Mouse (Mus musculus) heart, postnatal 0 days (tissue): ENCODE measurements around the gene Leng1. TPM values are rescaled to one million over a fixed set of nuclear protein-coding genes. Genes with fewer than 3 reads are reported as not detected.

Experiments used
- ATAC-seq: fragments of 200-750 bp; cut with Nextera tagmentation; 2 replicates; pipeline ENCODE4 v1.8.0; 2017; ENCODE audit warnings: low read depth, moderate number of reproducible peaks, moderate library complexity; ENCODE audit not compliant: insufficient read depth
- DNase-seq: peaks from one replicate; pipeline ENCODE4 v3.0.0-alpha.2; 2016; ENCODE audit warnings: low spot score
- H3K27ac ChIP-seq: fragments of 300-500 bp; sonication (generic); 2 replicates; pipeline ENCODE4 v1.5.1; 2014; ENCODE audit warnings: low read depth, mild to moderate bottlenecking
- H3K27me3 ChIP-seq: fragments of 300-500 bp; sonication (generic); 2 replicates; pipeline ENCODE4 v1.6.1; 2014; ENCODE audit warnings: low read length, mixed read lengths; ENCODE audit not compliant: control insufficient read depth, insufficient read depth
- H3K36me3 ChIP-seq: fragments of 300-500 bp; sonication (generic); replicated peaks from 2 replicates; pipeline ENCODE4 v1.6.1; 2014; ENCODE audit warnings: low read length, mixed read lengths; ENCODE audit not compliant: control insufficient read depth, insufficient read depth
- H3K4me1 ChIP-seq: fragments of 300-500 bp; sonication (generic); 2 replicates; pipeline ENCODE4 v1.6.1; 2014; ENCODE audit warnings: antibody characterized with exemption; ENCODE audit not compliant: control insufficient read depth, insufficient read depth
- H3K4me2 ChIP-seq: fragments of 300-500 bp; sonication (generic); 2 replicates; pipeline ENCODE4 v1.6.1; 2014; ENCODE audit warnings: low read depth, mild to moderate bottlenecking, low read length, moderate library complexity
- H3K4me3 ChIP-seq: fragments of 300-500 bp; sonication (generic); 2 replicates; pipeline ENCODE4 v1.5.1; 2014; ENCODE audit warnings: low read depth, low read length
- H3K9ac ChIP-seq: fragments of 300-500 bp; sonication (generic); replicated peaks from 2 replicates; pipeline ENCODE4 v1.6.1; 2014; ENCODE audit warnings: low read depth, low read length, mixed read lengths
- H3K9me3 ChIP-seq: fragments of 300-500 bp; sonication (generic); replicated peaks from 2 replicates; pipeline ENCODE4 v1.6.1; 2016; ENCODE audit warnings: low read length; ENCODE audit not compliant: control insufficient read depth
- CTCF ChIP-seq: IDR thresholded peaks from 2 replicates; pipeline ENCODE4 v1.5.1; 2016; ENCODE audit warnings: antibody characterized with exemption, control low read depth, low read depth
- EP300 ChIP-seq: IDR thresholded peaks from 2 replicates; pipeline ENCODE4 v1.6.1; 2016; ENCODE audit warnings: antibody characterized with exemption, low read depth
- WGBS: fragments of 180-500 bp; shearing (Covaris S2); extraction: QIAGEN DNeasy Blood & Tissue Kit; methylation state at CpG from one replicate; pipeline ENCODE4 v1.1.7; 2014; 5-methylcytosine and 5-hydroxymethylcytosine counted together
- polyA plus RNA-seq: library from polyadenylated mRNA; unstranded; fragments of >200 nt; fragmentation: Nextera tagmentation; extraction: Ambion mirVana; gene quantifications from 2 replicates; pipeline ENCODE4 v1.2.1, GENCODE M21; 2015
- total RNA-seq: library from RNA; depleted of rRNA; stranded (reverse); fragments of >200 nt; gene quantifications from 2 replicates; pipeline ENCODE4 v1.2.3, GENCODE M21; 2014; ENCODE audit warnings: low replicate concordance

The Leng1 gene
- total and polyA plus RNA-seq, 2 experiments from 2014 or later: 11.9 to 23.9 TPM

GRCm38 (mm10) chr7:3644348-3644671 lies 21.3 kb downstream of the Leng1 start:
- Histone ChIP-seq H3K27me3 (no peaks in the 10 kb centered on the region), H3K9ac (no peak overlapping the region), H3K27ac (peak overlapping the region; percentile 44; the same call in 1 of the 2 replicates), H3K9me3 (no peaks in the 10 kb centered on the region), H3K4me2 (peak overlapping the region; percentile 51), H3K36me3 (peaks cover 22% of the 10 kb centered on the region), H3K4me1 (peaks cover 23% of the 10 kb centered on the region), H3K4me3 (peak overlapping the region; percentile 40)
- ATAC-seq (no peak), DNase-seq (no peak)
- TF ChIP-seq CTCF: no peak
- TF ChIP-seq EP300: no peak
- 2% methylated on average over 11 of the region's 11 CpGs for WGBS

GRCm38 (mm10) chr7:3643843-3644242 lies 21.8 kb downstream of the Leng1 start:
- peak overlapping the region; percentile 40; the same call in 1 of the 2 replicates for H3K4me3 ChIP-seq
- no peak for TF ChIP-seq EP300
- no peak for TF ChIP-seq CTCF
- peak overlapping the region; percentile 51 for H3K4me2 ChIP-seq
- H3K4me1 ChIP-seq: peaks cover 23% of the 10 kb centered on the region
- no peak overlapping the region for H3K9ac ChIP-seq
- 25% methylated on average over 9 of the region's 9 CpGs for WGBS
- H3K9me3 ChIP-seq: no peaks in the 10 kb centered on the region
- peaks cover 27% of the 10 kb centered on the region for H3K36me3 ChIP-seq
- H3K27me3 ChIP-seq: no peaks in the 10 kb centered on the region
- H3K27ac ChIP-seq: no peak overlapping the region
- no peak for DNase-seq
- no peak for ATAC-seq

GRCm38 (mm10) chr7:3643412-3643811 lies 22.2 kb downstream of the Leng1 start:
- Histone ChIP-seq H3K27ac (no peak overlapping the region), H3K4me1 (peaks cover 19% of the 10 kb centered on the region), H3K27me3 (no peaks in the 10 kb centered on the region), H3K4me2 (no peak overlapping the region), H3K9me3 (no peaks in the 10 kb centered on the region), H3K36me3 (peaks cover 31% of the 10 kb centered on the region), H3K9ac (no peak overlapping the region), H3K4me3 (no peak overlapping the region)
- TF ChIP-seq CTCF: no peak
- TF ChIP-seq EP300: no peak
- ATAC-seq: no peak
- no peak for DNase-seq
- 50% methylated on average over 5 of the region's 5 CpGs for WGBS

GRCm38 (mm10) chr7:3630478-3630815 lies 35.2 kb downstream of the Leng1 start:
- no peaks in the 10 kb centered on the region for H3K9me3 ChIP-seq
- TF ChIP-seq EP300: no peak
- TF ChIP-seq CTCF: no peak
- WGBS: 55% methylated on average over 3 of the region's 3 CpGs
- H3K4me1 ChIP-seq: peaks cover 13% of the 10 kb centered on the region
- H3K36me3 ChIP-seq: peaks cover 21% of the 10 kb centered on the region
- H3K4me3 ChIP-seq: peak overlapping the region; percentile 84
- ATAC-seq (no peak), DNase-seq (no peak)
- no peaks in the 10 kb centered on the region for H3K27me3 ChIP-seq
- peak overlapping the region; percentile 85; the same call in 1 of the 2 replicates for H3K9ac ChIP-seq
- peak overlapping the region; percentile 79 for H3K4me2 ChIP-seq
- no peak overlapping the region for H3K27ac ChIP-seq

- H3K4me3 ChIP-seq: peak within 1 kb of the TSS; percentile 84
- H3K27ac ChIP-seq: peak within 1 kb of the TSS; percentile 95
- TF ChIP-seq CTCF (no peak), EP300 (peak; percentile 85)
- H3K9me3 ChIP-seq: no peaks in the 10 kb centered on the region
- ATAC-seq (peak; percentile 90), DNase-seq (peak; percentile 96)
- 1% methylated on average over 47 of the region's 47 CpGs for WGBS
- no peaks in the 10 kb centered on the region for H3K27me3 ChIP-seq
- peak within 1 kb of the TSS; percentile 85 for H3K9ac ChIP-seq
- peaks cover 13% of the 10 kb centered on the region for H3K4me1 ChIP-seq
- peak within 1 kb of the TSS; percentile 79 for H3K4me2 ChIP-seq
- H3K36me3 ChIP-seq: peaks cover 20% of the 10 kb centered on the region
Observed at GRCm38 (mm10) chr7:3629543-3630477, 35.8 kb downstream of the Leng1 start, which contains the start of the genes Tfpt and Prpf31. Gene Tfpt, minus strand, starts transcription at chr7:3629929. Gene Prpf31, plus strand, starts transcription at chr7:3629985.
